Mouse (Mus musculus) fat pad, adult 2 months (tissue): ENCODE data around the gene Rab20.
"Not testable (repeated sequence)": the region's sequence is repeated elsewhere in the genome, so short reads cannot be mapped to it uniquely, and the experiment has no call there.

Experiments
- DNase-seq: peaks from one replicate; pipeline ENCODE4 v3.0.0-alpha.2; 2011; ENCODE audit warnings: low read depth, low spot score; ENCODE audit errors: extremely low read depth

The Rab20 gene

DNA sequence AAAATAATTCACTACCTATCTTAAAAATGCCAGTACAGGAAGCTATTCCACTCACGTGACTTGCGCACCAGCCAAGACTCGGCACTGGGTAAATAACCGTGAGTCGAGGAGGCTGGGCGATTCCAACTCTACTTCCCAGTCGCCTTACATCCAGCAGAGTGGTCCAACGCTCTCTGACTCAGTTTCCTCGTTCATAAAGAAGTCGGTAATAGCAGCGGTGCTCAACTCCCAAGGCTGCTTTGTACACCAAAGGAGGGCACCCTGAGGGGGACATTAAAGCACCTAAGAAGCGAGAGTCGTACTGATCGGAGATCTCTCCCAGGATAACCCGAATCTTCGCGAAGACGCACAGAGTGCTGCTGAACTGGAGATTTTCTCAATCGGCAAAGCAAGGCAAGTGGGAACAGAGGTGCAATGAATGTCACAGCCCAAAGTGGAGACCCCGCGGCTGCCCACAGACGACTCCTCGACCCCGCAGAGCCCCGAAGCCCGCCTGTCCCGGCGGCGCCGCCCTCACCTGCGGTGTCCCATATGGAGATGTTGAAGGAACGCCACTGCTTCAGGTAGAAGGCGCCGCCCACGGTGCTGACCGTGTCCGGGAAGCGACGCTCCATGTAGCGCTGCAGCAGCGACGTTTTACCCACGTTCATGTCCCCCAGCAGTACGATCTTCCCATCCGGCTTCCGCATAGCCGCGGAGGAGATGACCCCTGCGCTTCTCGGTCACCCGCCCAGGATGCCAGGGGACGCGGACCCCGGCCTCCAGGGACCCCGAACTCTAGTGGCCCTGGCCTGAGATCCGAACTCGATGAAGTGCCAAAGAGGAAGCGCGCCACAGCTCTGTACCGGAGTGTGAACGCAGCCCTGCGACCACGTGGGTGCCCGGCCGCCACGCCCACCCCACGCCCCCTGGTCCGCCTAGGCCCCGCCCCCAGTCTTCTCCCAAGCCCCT lies at the start of gene Rab20:
TSS of gene Rab20 (minus strand) at position 900 of the 951 bp plus-strand sequence.
- DNase-seq, result no peak

DNA sequence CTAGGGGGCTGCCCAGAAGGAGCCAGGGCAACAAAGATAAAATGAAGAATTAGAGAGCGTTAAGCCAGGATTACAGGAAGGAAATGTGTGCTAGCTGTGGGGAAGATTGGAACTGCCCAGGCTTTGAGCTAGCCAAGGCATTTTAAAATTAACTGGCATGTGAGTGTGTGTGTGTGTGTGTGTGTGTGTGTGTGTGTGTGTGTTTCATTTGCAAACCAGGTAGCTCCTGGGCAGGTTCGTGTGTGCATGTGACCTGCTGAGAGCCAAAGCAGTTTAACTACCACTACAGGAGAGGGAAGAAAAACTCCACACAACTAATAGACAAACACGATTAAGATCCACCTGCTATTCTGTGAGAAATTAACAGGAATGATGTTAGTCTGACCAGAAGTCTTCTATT lies 44.8 kb upstream of the Rab20 start:
- DNase-seq, result no peak

DNA sequence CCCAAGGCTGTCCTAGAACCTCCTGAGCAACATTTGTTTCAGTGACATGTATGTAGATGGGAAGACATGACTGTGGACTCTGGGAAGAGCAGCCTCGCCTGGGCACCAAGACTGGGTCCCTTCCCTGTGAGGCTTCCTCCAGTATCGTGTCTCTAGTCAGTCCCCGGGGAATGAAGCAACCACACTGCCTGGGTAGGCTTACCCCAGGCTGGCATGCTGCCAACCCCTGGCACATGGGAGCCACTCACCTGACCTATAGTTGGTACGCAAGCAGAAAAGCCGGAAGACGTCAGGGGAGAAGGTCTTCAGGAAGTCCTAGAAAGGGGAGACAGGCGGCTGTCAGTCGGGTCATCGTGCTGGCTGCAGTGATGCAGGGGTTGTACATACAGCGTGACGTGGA lies 40.2 kb upstream of the Rab20 start:
- DNase-seq, result no peak

DNA sequence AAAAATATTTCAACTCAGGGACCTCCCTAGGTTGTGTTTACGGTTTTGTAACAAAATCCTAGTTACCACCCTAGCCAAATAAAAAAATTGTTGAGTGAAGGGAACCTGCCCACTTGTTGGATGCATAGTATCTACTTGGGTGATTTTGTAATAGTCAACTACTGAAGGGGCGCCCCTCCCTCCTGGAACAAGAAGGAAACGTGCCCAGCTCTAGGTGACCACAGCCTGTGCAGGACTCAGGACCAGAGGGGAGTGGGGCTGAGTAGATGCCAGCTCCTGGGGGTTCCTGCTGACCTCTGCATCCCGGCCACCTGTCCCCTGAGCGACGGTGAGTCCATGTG lies 39.5 kb upstream of the Rab20 start:
- no peak for DNase-seq

DNA sequence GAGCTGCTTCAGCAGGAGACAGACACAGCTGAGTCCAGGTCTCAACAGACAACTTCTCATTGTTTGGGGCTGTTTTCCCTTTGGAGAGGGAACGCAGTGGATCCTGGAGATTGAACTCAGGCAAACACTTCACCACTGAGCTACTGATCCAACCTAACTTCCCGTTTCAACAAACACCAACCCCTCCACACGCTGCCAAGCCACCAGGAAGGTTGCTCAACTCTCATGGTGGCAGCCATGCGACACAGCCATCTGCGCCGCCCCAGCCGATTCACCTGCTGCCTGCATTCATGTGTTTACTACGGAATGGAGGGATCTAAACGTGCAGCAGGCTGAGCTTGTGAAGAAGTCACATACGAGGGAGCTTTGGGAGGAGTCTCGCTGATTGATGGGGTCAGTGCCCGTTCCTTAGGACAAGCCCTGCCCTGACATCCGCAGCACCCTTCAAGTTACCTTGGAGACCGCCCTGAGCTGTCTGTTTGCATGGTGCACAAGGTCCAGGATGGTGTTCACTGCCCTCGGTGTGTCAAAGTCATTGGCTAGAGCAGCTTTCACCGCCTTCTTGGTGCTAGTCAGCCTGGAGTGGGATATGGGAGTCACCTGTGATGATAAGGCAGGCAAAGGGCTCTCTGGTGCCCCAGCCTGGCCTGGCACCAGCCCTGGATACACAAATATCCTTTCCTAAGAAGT lies 39.0 kb upstream of the Rab20 start:
- no peak for DNase-seq

DNA sequence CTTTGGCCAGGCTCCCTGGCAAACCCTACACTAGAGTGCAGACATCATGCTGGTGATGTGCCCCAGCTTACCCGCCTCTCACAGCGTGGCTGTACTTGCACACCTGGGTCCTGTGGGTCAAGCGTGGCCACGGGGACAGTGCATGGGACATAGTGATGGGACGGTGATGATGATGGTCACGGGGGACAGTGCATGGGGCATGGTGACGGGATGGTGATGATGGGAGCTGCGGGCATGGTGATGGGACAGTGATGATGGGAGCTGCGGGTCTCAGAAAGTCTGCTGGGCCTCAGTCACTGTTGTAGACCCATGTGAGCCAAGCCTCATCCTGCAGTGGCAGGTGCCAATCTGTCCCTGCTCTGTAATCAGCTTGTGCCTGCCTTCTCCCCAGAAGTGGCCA lies 37.8 kb upstream of the Rab20 start:
- no peak for DNase-seq

DNA sequence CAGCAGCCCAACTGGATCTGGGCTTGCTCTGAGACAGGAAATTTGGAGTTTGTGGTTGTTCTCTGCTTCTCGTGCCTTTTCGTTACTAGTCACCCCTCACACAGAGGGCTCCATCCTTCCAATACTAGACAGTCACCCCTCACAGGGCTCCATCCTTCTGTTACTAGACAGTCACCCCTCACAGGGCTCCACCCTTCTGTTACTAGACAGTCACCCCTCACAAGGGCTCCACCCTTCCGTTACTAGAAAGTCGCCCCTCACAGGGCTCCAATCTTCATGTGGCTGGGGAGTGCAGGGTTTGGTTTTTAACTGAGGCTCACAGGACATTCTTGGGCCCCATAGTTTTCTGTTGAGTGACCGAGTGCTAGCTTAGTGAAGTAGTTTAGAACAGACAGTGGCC lies 34.7 kb upstream of the Rab20 start:
- no peak for DNase-seq

DNA sequence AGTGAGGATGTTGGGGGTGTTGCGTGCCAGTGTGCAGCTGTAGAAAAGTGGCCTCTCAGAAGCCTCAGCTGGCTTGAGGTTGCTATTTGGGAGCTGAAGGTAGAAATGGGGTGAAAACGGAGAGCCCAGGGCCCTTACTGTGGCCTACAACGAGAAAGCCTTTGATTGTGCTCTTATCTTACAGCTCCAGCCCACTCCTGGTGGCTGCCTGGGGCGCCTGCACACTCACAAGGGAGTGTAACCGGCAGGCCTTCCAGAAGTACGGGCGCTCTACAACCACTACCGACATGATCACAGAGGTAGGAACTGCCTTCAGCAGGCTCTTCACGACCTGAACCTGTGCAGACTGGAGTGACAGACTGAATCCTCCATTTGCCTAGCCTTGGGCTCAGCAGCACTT lies 34.2 kb upstream of the Rab20 start:
- no peak for DNase-seq

DNA sequence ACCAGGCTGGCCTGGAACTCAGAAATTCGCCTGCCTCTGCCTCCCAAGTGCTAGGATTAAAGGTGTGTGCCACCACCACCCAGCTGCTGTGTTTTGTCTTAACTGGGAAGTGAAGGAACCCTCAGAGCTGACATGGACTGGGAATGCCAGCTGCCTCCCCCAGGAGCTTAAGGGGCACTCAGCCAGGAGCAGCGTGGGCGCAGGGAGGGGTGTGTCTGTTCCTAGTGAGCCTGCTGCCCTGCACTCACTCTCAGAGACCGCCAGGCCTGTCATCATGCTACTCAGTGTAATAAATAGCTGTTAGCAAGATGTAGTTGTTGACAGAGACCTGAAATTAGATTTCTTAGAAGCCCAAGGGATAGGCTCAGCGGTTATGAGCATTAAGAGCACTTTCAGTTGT lies 32.5 kb upstream of the Rab20 start:
- DNase-seq, result no peak

DNA sequence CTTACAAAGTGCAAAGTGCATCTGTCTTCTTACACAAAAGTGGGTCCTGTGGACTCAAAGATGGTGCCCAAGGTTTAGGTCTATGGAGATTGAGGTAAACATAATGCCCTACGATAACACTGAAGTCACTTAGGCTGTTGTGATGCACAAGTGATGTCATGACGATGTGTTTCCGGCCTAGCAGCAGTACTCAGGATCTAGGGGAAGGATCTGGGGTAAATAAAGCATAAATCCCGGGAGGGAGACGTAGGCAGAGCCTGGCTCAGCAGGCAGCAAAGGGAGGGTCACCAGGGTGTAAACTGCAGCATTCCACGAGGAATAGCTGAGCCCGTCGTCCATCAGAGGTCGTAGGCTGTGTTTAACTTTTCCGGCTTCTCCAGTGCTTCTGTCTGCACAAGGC lies 30.4 kb upstream of the Rab20 start:
- DNase-seq, result no peak

DNA sequence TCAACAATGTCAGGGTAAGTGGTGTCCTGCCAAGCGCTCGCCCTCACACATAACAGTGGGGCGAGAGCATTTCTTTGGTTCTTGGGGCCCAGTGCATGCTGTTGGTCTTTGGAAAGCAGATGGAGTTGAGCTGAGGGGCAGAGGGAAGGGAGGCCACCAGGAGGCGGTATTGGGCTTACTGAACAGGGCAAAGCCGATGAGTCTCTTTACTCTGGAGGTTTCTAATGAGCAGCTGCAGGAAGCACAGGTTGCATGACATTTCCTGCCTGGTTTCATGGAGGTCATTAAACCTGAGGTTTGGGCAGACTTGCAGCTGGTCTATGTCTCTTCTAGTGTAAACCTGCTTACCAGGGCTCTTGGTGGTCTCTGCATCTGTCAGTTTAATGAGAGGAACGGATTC lies 28.3 kb upstream of the Rab20 start:
- DNase-seq, result no peak

DNA sequence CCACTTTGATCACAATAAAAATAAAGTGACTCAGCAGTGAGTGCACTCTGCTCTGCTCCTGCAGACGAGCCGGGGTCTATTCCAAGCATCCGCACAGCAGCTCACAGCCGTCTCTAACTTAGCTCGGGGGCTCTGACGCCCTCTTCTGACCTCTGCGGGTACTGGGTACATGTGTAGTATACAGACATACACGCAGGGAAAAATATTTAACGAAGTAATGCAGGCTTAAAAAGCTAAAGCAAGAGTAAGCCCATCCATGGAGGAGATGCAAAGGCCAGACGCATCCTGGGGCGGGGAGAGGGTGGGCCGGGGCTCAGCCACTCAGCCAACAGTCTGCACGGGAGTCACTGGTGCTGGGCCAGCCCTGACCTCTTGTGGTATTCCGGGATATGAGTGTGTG lies 27.6 kb upstream of the Rab20 start:
- no peak for DNase-seq

DNA sequence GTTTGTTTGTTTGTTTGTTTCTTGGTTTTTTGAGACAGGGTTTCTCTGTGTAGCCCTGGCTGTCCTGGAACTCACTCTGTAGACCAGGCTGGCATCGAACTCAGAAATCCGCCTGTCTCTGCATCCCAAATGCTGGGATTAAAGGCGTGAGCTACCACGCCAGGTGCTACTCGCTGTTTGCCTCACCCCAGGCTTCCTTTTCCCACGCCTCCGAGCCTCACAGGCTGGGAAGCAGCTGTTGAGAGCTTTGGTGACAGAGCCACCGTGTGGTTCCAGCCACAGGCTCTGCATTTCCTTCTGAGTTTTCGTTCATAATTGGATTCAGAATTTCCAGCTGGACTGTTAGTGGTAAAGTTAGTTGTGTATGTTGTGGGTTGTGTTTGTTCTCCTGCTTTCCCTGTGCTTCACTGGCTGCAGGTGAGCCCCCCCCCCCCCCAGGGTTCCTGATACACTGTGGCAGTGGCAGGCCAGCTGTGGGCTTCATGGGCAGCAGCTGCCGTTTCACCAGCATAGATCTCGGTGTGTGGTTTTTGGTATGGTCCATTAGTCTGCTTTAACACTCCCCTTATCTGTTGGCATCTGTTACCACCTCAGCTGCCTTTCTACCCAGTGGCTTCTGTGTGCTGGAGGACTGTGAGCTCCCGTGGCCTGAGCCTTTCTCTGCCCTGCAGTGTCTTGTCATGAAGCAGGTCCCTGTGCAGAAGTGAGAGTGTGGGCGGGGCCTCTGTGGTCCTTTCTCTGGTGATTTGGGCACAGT lies 25.1 kb upstream of the Rab20 start:
- no peak for DNase-seq

DNA sequence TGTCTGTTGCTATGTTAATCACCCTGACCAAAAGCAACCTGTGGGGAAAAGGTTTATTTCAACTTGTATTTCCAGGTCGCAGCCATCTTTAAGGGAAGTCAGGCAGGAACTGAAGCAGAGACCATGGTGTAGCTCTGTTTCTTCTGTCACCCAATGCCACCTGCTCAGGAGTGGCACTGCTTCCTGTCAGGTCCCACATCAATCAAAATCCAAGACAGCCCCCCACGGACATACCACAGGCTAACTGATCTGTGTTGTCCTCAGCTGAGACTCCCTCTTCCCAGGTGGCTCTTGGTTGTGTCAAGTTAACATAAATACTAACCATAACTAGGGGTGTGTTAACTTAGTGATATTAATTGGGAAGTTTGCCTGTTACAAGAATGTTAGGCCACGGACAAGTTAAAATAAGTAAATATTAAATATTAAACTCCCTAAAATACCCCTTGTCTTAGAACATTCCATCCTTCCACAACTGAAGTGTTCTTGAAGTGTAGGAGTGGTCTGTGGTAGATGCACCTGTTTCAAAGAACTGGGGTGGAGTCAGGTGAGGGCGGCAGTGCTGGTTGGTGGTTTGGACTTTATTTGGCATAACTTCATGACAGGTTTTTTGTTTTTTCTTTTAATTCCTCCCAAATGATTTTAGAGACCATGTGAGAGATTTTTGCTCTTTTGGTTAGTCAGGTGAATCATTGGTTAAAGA lies 20.4 kb upstream of the Rab20 start:
- no peak for DNase-seq

DNA sequence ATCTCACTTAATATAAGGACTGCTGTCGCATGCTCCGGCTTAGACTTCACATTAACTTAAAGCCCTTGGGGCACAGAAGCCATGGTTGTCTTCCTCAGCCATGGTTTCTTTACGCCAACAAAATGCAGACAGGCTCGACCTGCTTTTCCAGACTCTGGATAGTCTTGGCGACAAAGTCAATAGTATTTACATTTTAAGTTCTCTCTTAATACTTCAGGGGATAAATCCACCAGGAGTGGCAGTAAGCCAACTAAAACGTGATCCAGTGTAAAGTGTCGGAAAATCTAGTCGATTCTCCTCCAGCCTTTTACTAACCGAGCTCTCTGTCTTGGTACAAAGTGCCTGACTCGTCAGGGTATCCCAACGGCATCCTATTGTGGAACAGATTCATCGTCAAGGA lies 19.8 kb upstream of the Rab20 start:
- DNase-seq, result no peak

DNA sequence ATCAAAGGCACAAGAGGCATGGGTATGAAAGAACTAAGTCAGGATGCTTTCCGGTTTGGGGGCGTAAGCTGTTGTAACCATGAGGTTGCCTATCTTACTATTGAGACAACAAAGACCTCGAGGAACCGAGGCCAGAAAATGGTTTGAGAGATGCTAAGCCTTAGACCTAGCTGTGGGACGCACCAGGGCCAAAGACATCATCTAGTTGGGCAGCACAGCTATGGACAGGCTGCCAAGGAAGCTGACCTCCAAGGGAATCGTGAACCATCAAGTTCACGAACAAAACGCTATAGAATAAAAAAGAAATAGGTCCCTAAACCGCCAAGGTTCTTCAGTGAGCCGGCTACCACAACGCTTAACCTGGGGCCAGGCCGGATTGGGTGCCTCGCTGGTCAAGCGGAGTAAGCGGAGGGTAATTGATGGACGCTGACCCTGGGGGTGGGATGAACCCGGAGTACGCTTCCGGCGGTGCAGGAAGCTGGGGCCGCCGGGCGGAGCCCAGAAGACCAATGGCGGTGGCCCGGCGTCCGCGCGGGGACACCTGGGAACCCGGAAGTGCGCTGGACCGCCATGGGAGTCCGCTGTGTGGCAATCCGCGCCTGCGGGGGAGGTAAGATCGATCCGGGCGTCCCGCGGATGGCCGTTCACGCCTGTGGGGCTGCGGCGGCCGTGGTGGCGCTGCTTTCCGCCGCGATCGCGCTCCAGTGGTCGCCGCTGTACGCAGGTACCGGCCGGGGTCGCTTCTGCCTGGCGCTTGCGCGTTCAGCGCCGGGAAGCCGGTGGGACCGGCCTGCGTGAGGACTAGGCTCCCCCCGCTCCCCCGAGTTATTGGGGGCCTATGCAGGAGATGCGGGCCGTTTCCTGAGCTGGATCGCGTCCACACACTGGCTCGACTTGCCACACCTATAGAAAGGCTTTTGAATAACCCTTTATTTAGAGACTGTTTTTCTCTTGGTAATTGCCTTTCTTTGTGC lies 18.8 kb upstream of the Rab20 start, which contains the start of gene Naxd:
TSS of gene Naxd (plus strand) at position 490 of the 974 bp plus-strand sequence.
- DNase-seq, result no peak

DNA sequence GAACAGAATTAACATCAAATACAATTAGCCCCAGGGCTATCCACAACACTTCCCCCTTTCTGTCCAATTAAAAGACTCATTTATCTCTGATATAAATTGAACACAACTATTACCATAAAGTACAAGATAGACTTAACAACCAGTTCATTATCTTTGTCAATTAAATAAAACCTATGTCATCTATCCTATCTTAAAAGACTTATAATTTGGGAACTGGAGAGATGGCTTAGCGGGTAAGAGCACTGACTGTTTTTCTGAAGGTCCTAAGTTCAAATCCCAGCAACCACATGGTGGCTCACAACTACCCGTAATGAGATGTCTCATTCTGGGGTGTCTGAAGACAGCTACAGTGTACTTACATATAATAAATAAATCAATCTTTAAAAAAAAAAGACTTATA lies 13.8 kb upstream of the Rab20 start:
- DNase-seq, result not testable (repeated sequence)

DNA sequence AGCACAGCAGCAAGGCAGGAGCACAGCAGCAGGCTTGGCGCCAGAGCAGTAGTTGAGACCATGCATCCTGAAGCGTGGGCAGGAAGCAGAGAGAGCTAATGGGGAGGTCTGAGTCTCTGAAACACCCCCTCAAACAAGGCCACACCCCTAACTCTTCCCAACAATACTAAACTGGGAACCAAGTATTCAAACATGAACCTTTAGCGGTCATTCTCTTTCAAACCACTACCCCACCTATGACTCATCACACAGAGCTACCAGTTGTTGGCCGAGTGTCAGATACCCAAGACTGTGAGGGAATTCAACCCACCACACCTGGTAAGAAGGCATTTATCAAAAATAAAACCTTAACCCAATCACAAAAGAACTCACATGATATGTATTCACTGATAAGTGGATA lies 8.7 kb upstream of the Rab20 start:
- no peak for DNase-seq

DNA sequence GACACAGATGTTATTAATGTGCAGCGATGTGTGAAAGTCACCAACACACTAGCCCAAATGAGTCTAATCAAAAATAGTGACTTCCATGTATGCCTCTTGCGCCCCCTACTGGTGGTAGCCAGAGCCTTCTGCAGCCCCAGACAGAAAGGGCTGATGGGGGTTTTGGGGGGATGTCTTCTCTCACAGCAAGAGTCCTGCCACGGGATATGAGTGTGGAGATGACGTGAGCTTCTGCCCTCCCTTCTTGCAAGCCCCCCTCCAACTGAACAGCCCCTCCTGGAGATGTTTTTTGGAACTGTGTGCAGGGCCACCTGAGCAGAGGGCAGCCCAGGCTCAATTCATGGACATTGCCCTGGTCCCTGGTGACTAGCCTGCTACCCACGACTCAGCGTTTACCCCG lies 7.6 kb upstream of the Rab20 start:
- no peak for DNase-seq

DNA sequence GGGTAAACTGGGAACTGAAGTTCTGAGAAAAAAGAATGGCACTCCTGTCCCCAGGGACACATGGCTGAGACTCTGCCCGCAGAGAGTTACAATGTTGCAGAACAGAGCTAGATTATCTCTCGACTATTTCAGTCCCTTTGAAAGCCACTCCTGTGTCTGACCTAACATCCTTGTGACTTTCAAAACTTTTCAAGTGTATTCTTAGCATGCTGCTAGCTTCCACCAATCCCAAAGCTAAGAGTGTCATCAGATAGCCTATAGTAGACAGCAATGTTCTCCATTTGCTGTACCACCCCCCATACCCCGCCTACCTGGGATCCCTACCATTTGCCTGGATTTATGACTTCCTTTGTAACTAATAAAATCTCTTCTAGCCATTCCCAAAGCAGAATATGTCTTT lies 4.0 kb upstream of the Rab20 start:
- DNase-seq, result no peak
